Mouse (Mus musculus) B cell, adult 2 months (primary cell): ENCODE results near the gene Foxn2.
"Not testable (repeated sequence)": the region's sequence is repeated elsewhere in the genome, so short reads cannot be mapped to it uniquely, and the experiment has no call there.

Experiments
- DNase-seq, 2 experiments: peaks; one replicate each; pipeline ENCODE4 v3.0.0; 2022

Gene Foxn2

GRCm38 (mm10) chr17:88442661-88443060 lies 2.1 kb downstream of the Foxn2 start:
- DNase-seq, result no peak

DNA sequence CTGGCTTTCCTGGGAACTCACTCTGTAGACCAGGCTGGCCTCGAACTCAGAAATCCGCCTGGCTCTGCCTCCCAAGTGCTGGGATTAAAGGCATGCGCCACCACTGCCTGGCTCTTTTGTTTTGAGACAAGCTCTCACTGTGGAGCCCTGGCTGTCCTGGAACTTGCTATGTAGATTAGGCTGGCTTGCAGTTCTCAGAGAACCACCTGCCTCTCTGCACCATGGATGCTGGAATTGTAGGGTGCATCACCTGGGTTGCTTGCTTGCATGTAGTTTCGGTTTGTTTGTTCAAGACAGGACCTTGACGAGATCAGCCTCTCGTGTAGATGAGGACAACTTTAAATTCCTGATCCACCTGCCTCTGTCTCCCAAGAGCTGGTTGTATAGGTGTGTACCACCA lies 2.7 kb downstream of the Foxn2 start:
- DNase-seq, result no peak

DNA sequence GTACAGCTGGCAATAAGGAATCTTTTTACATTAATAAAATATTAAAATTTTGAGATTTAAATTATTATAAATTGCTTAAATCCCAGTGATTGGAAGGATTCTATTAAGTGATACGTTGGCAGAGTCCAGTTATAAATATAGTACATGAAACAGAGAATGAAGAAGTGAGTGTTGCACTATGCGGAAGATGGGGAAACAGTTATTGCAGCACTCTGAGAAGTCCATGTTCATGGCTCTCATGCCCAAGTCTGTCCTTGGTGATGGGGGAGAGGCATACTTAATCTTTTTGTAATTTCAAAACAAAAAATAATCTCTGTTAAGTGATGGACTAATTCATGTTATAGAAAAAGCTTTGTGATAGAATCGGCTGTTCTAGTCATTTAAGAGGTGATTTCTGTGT lies 17.6 kb downstream of the Foxn2 start:
- DNase-seq, result no peak

DNA sequence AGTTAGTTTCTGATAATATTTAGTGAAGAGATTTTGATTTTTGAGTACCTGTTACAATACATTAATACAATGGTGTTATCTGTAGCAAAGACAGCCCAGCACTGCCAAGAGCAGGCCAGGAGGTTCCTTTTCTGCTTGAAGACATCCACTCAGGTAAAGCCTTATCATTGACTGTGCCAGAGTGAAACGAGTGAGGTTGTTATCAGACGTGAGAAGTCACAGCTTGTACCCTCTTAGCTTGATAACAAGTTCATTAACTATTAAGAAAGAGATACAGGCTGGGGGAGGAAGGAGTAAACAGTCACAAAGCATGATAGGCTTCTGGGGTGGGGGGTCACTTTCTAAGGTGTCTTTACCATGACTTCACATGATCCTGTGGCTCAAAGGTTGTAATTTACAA lies 19.0 kb downstream of the Foxn2 start:
- DNase-seq, result no peak

DNA sequence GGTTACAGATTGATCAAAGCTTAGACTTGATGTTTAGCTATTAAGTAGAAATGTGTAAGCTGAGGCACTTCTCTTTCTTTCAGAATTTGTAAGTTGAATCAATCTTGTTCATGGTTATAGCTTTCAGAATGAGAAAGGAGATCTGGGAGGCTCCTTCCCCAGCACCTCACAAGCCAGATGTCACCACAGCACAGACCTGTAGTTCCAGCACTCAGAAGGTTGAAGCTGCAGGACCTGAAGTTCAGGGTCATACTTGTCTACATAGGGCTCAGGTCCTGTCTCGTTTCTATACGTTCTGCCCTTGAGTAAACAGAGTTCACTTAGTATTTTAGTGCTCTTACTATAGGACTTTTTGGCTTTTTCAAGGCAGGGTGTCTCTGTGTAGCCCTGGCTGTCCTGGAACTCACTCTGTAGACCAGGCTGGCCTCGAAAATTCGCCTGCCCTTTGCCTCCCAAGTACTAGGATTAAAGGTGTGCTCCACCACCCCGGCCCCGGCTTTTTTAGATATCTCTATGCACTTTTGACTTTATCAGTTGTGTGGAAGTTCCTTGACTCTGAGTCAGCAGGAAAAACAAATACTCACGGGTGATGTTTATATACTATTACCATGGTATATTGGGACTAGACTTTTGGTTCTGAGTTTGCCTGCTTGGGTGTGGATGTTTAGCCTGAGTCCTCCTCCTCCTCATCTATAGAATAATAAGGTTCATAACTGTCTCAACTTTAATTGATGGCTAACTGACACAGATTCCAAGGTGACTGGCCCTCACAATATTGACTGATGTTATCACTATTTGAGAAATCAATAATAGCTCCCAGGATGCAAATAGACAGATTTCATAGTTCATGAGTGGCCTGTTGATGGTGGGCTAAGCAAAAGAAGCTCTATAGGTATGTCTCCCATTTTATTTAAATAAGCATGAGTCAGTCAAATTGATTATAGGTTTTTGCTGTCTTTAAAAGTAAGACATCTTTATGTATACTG lies 19.7 kb downstream of the Foxn2 start:
- no peak for DNase-seq

DNA sequence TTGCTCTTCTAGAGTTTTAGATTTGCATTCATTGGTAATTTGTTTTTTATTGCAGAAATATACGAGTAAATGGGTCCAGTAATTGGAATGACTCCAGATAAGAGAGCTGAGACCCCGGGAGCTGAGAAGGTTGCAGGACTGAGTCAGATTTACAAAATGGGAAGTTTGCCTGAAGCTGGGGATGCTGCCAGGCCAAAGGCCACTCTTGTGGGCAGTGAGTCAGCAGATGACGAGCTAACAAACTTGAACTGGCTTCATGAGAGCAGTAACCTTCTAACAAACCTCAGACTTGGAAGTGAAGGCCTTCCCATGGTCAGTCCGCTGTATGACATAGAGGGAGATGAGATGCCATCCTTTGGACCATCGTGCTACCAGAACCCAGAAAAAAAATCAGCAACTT lies 22.1 kb downstream of the Foxn2 start:
- DNase-seq, result no peak

GRCm38 (mm10) chr17:88466591-88466990 lies 26.1 kb downstream of the Foxn2 start:
- DNase-seq, result no peak

DNA sequence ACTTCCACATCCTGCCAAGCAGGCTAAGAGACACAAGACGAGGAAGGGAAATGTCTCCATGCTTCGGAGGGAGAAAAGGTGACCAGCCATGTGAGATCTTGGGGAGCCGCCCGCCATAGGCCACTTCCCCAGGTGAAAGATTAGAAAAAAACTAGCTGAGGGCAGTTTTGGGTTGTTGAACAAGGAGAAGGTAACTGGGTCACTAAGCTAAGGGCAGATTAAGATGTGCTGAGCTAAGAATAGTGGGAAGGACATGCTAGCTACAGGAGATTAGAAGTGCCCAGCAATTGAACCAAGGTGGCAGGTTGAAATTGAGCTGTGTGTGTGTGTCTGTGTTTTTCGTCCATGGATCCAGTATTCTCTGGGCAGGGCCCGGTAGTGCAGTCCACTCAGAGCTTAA lies 27.2 kb downstream of the Foxn2 start:
- DNase-seq, result no peak

DNA sequence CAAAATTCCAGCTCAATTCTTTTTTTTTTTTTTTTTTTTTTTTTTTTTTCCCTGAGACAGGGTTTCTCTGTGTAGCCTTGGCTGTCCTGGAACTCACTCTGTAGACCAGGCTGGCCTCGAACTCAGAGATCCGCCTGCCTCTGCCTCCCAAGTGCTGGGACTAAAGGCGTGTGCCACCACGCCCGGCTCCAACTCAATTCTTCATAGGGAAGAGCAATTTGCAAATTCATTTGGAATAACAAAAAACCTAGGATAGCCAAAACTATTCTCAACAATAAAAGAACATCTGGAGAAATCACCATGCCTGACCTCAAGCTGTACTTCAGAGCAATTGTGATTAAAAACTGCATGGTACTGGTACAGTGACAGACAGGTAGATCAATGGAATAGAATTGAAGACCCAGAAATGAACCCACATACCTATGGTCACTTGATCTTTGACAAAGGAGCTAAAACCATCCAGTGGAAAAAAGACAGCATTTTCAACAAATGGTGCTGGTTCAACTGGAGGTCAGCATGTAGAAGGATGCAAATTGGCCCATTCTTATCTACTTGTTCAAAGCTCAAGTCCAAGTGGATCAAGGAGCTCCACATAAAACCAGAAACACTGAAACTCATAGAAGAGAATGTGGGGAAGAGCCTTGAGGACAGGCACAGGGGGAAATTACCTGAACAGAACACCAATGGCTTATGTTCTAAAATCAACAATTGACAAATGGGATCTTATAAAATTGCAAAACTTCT lies 28.3 kb downstream of the Foxn2 start:
- not testable (repeated sequence) for DNase-seq

GRCm38 (mm10) chr17:88473766-88474165 lies 33.3 kb downstream of the Foxn2 start:
- no peak for DNase-seq

DNA sequence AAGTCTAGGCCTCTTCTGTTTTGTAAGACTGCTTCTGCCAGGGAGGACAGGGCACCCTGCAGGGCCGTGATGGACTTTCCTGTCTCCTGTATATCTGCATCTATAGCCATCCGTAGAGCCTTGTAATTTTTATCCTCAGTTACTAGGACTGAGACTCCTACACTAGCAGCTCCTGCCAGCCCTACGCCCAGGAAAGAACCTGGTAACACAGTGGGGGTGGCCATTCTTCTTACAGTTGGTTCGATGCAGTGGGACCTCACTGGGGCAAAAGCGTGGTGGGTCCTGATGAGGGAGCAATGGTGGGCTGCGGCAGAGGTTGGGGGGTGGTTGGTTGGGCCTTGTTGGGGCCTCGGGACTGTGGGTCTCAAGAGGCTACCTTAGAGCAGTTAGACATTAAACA lies 36.7 kb downstream of the Foxn2 start:
- no peak for DNase-seq

DNA sequence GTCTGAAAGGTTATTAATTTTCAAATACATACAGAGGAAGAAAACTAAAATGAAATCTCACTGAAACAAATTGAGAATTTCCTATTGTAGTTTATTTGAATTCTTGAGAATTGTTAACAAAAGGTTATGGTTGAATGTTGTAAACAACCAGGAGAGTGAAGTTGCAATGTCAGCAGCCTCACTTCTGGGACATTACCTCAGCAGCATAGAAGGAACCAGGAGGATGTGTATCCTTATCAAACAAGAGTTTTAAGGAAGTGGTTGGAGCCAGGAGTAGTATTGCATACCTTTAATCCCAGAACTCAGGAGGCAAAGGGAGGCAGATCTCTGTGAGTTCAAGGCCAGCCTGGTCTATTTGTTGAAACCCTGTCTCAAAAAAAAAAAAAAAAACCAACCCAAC lies 37.2 kb downstream of the Foxn2 start:
- no peak for DNase-seq

GRCm38 (mm10) chr17:88479040-88479439 lies 38.5 kb downstream of the Foxn2 start:
- DNase-seq, result no peak

DNA sequence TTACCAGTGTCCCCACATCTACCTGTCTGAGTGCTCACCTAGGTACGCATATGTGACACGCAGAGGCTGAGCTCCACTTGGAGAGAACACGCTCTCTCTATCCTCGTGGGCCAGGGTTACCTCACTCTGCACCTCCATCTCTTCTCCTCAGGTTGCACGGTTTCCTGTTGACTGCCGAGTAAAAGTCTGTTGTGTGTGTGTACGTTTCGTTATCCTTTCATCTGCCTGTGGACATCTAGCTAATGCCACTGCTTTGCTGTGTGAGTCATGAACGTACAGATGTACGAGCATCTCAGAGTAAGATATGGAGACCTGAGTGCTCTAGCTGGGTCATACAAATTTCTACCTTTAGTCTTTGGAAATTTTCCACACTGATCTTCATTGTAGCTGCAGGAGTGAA lies 39.9 kb downstream of the Foxn2 start:
- DNase-seq, result no peak

- no peak for DNase-seq
Measured at GRCm38 (mm10) chr17:88481062-88481461, 40.6 kb downstream of the Foxn2 start.

DNA sequence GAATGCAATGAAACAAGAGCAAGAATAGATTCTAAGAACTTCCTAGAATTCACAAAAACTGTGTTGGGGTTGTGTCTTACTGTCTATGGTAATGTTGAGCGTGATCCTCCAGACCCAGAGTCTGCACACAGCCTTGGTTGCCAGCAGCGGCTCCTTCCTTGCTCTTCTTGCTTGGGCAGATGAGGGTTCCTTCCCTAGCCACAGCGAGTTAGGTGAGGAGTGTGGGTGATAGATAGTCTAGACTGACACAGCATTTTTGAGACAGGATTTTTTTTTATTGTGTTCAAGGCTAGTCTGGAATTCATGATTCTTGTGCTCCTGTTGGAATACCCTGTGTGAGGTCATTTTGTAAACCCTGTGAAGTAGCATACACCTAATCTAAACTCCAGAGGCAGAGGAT lies 41.1 kb downstream of the Foxn2 start:
- no peak for DNase-seq

GRCm38 (mm10) chr17:88484539-88484938 lies 44.0 kb downstream of the Foxn2 start:
- DNase-seq, result no peak

GRCm38 (mm10) chr17:88484951-88485350 lies 44.4 kb downstream of the Foxn2 start:
- DNase-seq, result no peak

GRCm38 (mm10) chr17:88490546-88490945 lies 50.0 kb downstream of the Foxn2 start:
- no peak for DNase-seq

GRCm38 (mm10) chr17:88491366-88492106 lies 51.0 kb downstream of the Foxn2 start:
- peak; percentile 8 to 14 for DNase-seq

GRCm38 (mm10) chr17:88492107-88492460 lies 51.6 kb downstream of the Foxn2 start:
- no peak for DNase-seq

DNA sequence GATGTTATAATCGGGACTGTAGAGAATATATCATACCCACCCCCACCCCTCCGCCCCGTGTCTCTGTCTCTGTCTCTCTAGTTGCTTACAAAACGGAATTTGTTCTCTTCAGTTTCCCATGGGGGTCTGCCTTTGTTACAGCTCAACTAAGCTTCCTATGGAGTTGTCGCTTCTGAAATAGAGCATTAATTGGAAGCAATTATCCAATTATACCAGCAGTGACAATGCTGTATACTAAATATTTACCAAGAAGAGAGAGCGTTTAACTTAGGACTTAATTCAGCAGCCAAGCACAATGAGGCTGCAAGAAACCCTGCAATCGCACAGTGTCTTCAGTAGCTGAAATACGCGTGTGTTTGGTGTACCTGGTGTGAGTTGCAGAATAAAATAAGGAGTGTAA lies 53.0 kb downstream of the Foxn2 start:
- DNase-seq, result no peak

- DNase-seq, result no peak
Measured at GRCm38 (mm10) chr17:88494121-88494771, 53.7 kb downstream of the Foxn2 start.
